Mouse (Mus musculus) embryonic facial prominence, embryonic 10.5 days (tissue): ENCODE results near the gene Ece1. TPM values are rescaled to one million over a fixed set of nuclear protein-coding genes. Genes with fewer than 3 reads are reported as not detected.
A peak's percentile ranks its signal among the peaks of the same experiment; 100 is the strongest.

Experiments
- DNase-seq: peaks from one replicate; pipeline ENCODE4 v3.0.0-alpha.2; 2017; ENCODE audit warnings: low spot score
- H3K27ac ChIP-seq: fragments of 300-500 bp; sonication (generic); replicated peaks from 2 replicates; pipeline ENCODE4 v1.5.1; 2016; ENCODE audit warnings: mild to moderate bottlenecking
- H3K27me3 ChIP-seq: fragments of 300-500 bp; sonication (generic); replicated peaks from 2 replicates; pipeline ENCODE4 v1.6.1; 2016; ENCODE audit warnings: low read depth, mild to moderate bottlenecking; ENCODE audit not compliant: poor library complexity, severe bottlenecking
- H3K36me3 ChIP-seq: fragments of 300-500 bp; sonication (generic); replicated peaks from 2 replicates; pipeline ENCODE4 v1.6.1; 2016; ENCODE audit warnings: mild to moderate bottlenecking, moderate library complexity
- H3K4me1 ChIP-seq: fragments of 300-500 bp; sonication (generic); 2 replicates; pipeline ENCODE4 v1.6.1; 2016
- H3K4me3 ChIP-seq: fragments of 300-500 bp; sonication (generic); 2 replicates; pipeline ENCODE4 v1.5.1; 2016; ENCODE audit warnings: mild to moderate bottlenecking, moderate library complexity
- H3K9me3 ChIP-seq: fragments of 300-500 bp; sonication (generic); 2 replicates; pipeline ENCODE4 v1.6.1; 2016; ENCODE audit warnings: mild to moderate bottlenecking
- WGBS: fragments of 180-500 bp; shearing (Covaris S2); methylation state at CpG from one replicate; pipeline ENCODE4 v1.1.7; 2016; 5-methylcytosine and 5-hydroxymethylcytosine counted together
- polyA plus RNA-seq: library from polyadenylated mRNA; unstranded; fragments of >200 nt; fragmentation: Nextera tagmentation; extraction: Ambion mirVana; gene quantifications from 2 replicates; pipeline ENCODE4 v1.2.1, GENCODE M21; 2016

The Ece1 gene
- polyA plus RNA-seq, 1 experiment from 2014 or later, result 46.6 TPM

GRCm38 (mm10) chr4:137941131-137941844 is 79.3 kb downstream of the Ece1 start:
- H3K4me1 ChIP-seq, result peaks cover 7% of the 10 kb centered on the region; the same call in 1 of the 2 replicates
- no peak overlapping the region for H3K4me3 ChIP-seq
- peaks cover 99% of the 10 kb centered on the region for H3K36me3 ChIP-seq
- 90% methylated on average over 12 of the region's 12 CpGs for WGBS
- H3K27me3 ChIP-seq, result no peaks in the 10 kb centered on the region
- H3K27ac ChIP-seq, result no peak overlapping the region
- no peaks in the 10 kb centered on the region for H3K9me3 ChIP-seq
- DNase-seq, result no peak

GRCm38 (mm10) chr4:137941871-137942781 is 80.1 kb downstream of the Ece1 start:
- Histone ChIP-seq H3K36me3 (peaks cover 99% of the 10 kb centered on the region), H3K4me3 (no peak overlapping the region), H3K27ac (0 out of 2 replicates have a peak overlapping the region, but pooled peaks have one; percentile 3), H3K4me1 (peaks cover 7% of the 10 kb centered on the region; the same call in 1 of the 2 replicates), H3K27me3 (no peaks in the 10 kb centered on the region), H3K9me3 (no peaks in the 10 kb centered on the region)
- 76% methylated on average over 17 of the region's 17 CpGs for WGBS
- DNase-seq, result no peak

- Histone ChIP-seq H3K36me3 (peaks cover 99% of the 10 kb centered on the region), H3K4me1 (peaks cover 7% of the 10 kb centered on the region; the same call in 1 of the 2 replicates), H3K27me3 (no peaks in the 10 kb centered on the region), H3K27ac (0 out of 2 replicates have a peak overlapping the region, but pooled peaks have one; percentile 3), H3K9me3 (no peaks in the 10 kb centered on the region), H3K4me3 (no peak overlapping the region)
- no peak for DNase-seq
- 61% methylated on average over 9 of the region's 9 CpGs for WGBS
These were observed 80.9 kb downstream of the Ece1 start for GRCm38 (mm10) chr4:137942782-137943486.

- Histone ChIP-seq H3K36me3 (peaks cover 99% of the 10 kb centered on the region), H3K4me3 (no peak overlapping the region), H3K27me3 (no peaks in the 10 kb centered on the region), H3K27ac (no peak overlapping the region), H3K9me3 (no peaks in the 10 kb centered on the region), H3K4me1 (peaks cover 7% of the 10 kb centered on the region; the same call in 1 of the 2 replicates)
- 93% methylated on average over 10 of the region's 10 CpGs for WGBS
- DNase-seq, result no peak
These were observed 81.5 kb downstream of the Ece1 start for GRCm38 (mm10) chr4:137943540-137943939.

GRCm38 (mm10) chr4:137945376-137945775 is 83.3 kb downstream of the Ece1 start:
- DNase-seq, result no peak
- 68% methylated on average over 4 of the region's 4 CpGs for WGBS
- peaks cover 99% of the 10 kb centered on the region for H3K36me3 ChIP-seq
- H3K4me1 ChIP-seq, result peaks cover 7% of the 10 kb centered on the region; the same call in 1 of the 2 replicates
- no peak overlapping the region for H3K27ac ChIP-seq
- no peak overlapping the region for H3K4me3 ChIP-seq
- no peaks in the 10 kb centered on the region for H3K27me3 ChIP-seq
- H3K9me3 ChIP-seq, result no peaks in the 10 kb centered on the region; the same call in 1 of the 2 replicates

- no peaks in the 10 kb centered on the region; the same call in 1 of the 2 replicates for H3K9me3 ChIP-seq
- H3K36me3 ChIP-seq, result peaks cover 99% of the 10 kb centered on the region
- 92% methylated on average over 11 of the region's 11 CpGs for WGBS
- no peaks in the 10 kb centered on the region for H3K27me3 ChIP-seq
- H3K4me3 ChIP-seq, result no peak overlapping the region
- H3K27ac ChIP-seq, result no peak overlapping the region
- no peak for DNase-seq
- peaks cover 7% of the 10 kb centered on the region; the same call in 1 of the 2 replicates for H3K4me1 ChIP-seq
These were observed 84.4 kb downstream of the Ece1 start for GRCm38 (mm10) chr4:137946419-137946818.

- H3K36me3 ChIP-seq, result peaks cover 90% of the 10 kb centered on the region
- 42% methylated on average over 4 of the region's 4 CpGs for WGBS
- H3K9me3 ChIP-seq, result no peaks in the 10 kb centered on the region; the same call in 1 of the 2 replicates
- H3K4me1 ChIP-seq, result no peaks in the 10 kb centered on the region
- peak; percentile 84 for DNase-seq
- H3K27ac ChIP-seq, result no peak overlapping the region
- no peaks in the 10 kb centered on the region for H3K27me3 ChIP-seq
- no peak overlapping the region for H3K4me3 ChIP-seq
These were observed 90.8 kb downstream of the Ece1 start for GRCm38 (mm10) chr4:137952840-137953239.

- peaks cover 6% of the 10 kb centered on the region; the same call in 1 of the 2 replicates for H3K9me3 ChIP-seq
- H3K4me3 ChIP-seq, result no peak overlapping the region
- no peaks in the 10 kb centered on the region for H3K4me1 ChIP-seq
- H3K27ac ChIP-seq, result no peak overlapping the region
- WGBS, result 86% methylated on average over 2 of the region's 2 CpGs
- H3K36me3 ChIP-seq, result peaks cover 90% of the 10 kb centered on the region
- H3K27me3 ChIP-seq, result no peaks in the 10 kb centered on the region
- no peak for DNase-seq
These were observed 92.1 kb downstream of the Ece1 start for GRCm38 (mm10) chr4:137954184-137954583.

- H3K4me1 ChIP-seq, result no peaks in the 10 kb centered on the region
- no peak overlapping the region for H3K4me3 ChIP-seq
- no peak overlapping the region for H3K27ac ChIP-seq
- H3K27me3 ChIP-seq, result no peaks in the 10 kb centered on the region
- H3K9me3 ChIP-seq, result peaks cover 12% of the 10 kb centered on the region; the same call in 1 of the 2 replicates
- 86% methylated on average over 8 of the region's 8 CpGs for WGBS
- H3K36me3 ChIP-seq, result peaks cover 90% of the 10 kb centered on the region
- DNase-seq, result no peak
These were observed 92.9 kb downstream of the Ece1 start for GRCm38 (mm10) chr4:137954926-137955396.

GRCm38 (mm10) chr4:137956260-137956659 is 94.2 kb downstream of the Ece1 start:
- no peak for DNase-seq
- Histone ChIP-seq H3K27ac (no peak overlapping the region), H3K4me3 (no peak overlapping the region), H3K4me1 (no peaks in the 10 kb centered on the region), H3K36me3 (peaks cover 90% of the 10 kb centered on the region), H3K27me3 (no peaks in the 10 kb centered on the region), H3K9me3 (peaks cover 12% of the 10 kb centered on the region; the same call in 1 of the 2 replicates)
- 95% methylated on average over 15 of the region's 15 CpGs for WGBS

GRCm38 (mm10) chr4:137959889-137960665 is 98.0 kb downstream of the Ece1 start:
- Histone ChIP-seq H3K27ac (no peak overlapping the region), H3K36me3 (peaks cover 98% of the 10 kb centered on the region), H3K4me3 (no peak overlapping the region), H3K4me1 (no peaks in the 10 kb centered on the region), H3K27me3 (no peaks in the 10 kb centered on the region), H3K9me3 (peaks cover 12% of the 10 kb centered on the region; the same call in 1 of the 2 replicates)
- no peak for DNase-seq
- WGBS, result 88% methylated on average over 13 of the region's 13 CpGs
